Mouse (Mus musculus): ENCODE measurements around the gene Atp1a2. TPM values are rescaled to one million over a fixed set of nuclear protein-coding genes. Genes with fewer than 3 reads are reported as not detected.
"Not testable (repeated sequence)": the region's sequence is repeated elsewhere in the genome, so short reads cannot be mapped to it uniquely, and the experiment has no call there.

Atp1a2 gene
- polyA plus RNA-seq, 1 experiment from 2014 or later: 3.0 TPM

DNA sequence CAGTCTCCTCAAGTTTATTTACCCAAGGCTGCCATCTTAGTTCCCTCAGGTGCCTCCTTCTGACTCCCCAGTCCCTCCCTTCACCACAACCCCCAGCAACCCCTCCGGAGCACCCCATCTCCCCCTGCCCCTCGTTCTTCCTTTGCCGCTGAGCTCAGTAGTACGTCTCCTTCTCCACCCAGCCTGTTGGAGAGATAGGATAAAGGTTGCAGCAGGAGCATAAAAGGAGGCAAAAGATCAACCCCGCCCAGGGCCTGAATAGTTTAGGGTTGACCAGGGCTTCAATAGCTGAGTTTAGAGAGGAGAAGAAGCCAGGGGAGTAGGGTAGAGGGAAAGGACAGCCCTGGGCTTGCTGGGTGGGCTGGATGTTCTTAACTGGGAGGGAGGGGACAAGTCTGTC lies 23.3 kb downstream of the Atp1a2 start:
- Histone ChIP-seq H3K4me1 (peaks cover 24% of the 10 kb centered on the region), H3K9me3 (replicated peaks) (no peaks in the 10 kb centered on the region), H3K36me3 (no peaks in the 10 kb centered on the region), H3K4me3 (no peak overlapping the region), H3K27ac (replicated peaks) (no peak overlapping the region), H3K27me3 (ENCODE audit: low read depth, poor library complexity, severe bottlenecking) (no peaks in the 10 kb centered on the region; the same call in 1 of the 2 replicates)
- no peak for DNase-seq (ENCODE audit: low spot score)
- 67% methylated on average over 5 of the region's 5 CpGs for WGBS

GRCm38 (mm10) chr1:172274116-172274515 lies 23.7 kb downstream of the Atp1a2 start:
- H3K4me1 ChIP-seq: peaks cover 22% of the 10 kb centered on the region
- no peaks in the 10 kb centered on the region for H3K9me3 ChIP-seq (replicated peaks)
- no peak for DNase-seq (ENCODE audit: low spot score)
- H3K4me3 ChIP-seq: no peak overlapping the region
- no peaks in the 10 kb centered on the region; the same call in 1 of the 2 replicates for H3K27me3 ChIP-seq (ENCODE audit: low read depth, poor library complexity, severe bottlenecking)
- no peaks in the 10 kb centered on the region for H3K36me3 ChIP-seq
- WGBS: 63% methylated on average over 5 of the region's 5 CpGs
- H3K27ac ChIP-seq (replicated peaks): no peak overlapping the region

DNA sequence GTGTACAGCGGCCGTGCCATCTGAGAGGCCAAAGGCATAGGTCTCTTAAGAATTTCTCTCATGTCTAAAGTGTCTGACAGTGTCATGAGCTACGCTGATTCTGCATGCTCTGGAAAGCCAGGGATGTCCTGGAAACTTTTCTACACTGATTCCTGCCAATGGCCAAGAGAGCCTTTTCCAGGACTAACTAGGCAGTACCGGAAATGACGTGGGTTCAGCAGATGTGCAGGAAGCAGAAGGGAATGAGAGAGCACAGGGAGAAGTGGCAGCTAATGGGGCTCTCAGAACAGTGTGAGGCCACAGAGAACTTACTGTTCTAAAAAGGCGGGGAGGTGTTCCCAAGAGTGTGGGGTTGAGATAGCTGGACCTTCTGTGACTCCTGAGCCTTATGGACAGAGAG lies 24.5 kb downstream of the Atp1a2 start:
- no peaks in the 10 kb centered on the region for H3K9me3 ChIP-seq (replicated peaks)

GRCm38 (mm10) chr1:172271765-172272164 lies 26.1 kb downstream of the Atp1a2 start:
- peak overlapping the region; percentile 67 for H3K27ac ChIP-seq (replicated peaks)
- DNase-seq (ENCODE audit: low spot score): peak; percentile 50
- 52% methylated on average over 10 of the region's 10 CpGs for WGBS
- no peaks in the 10 kb centered on the region for H3K36me3 ChIP-seq
- H3K4me3 ChIP-seq: no peak overlapping the region
- H3K27me3 ChIP-seq (ENCODE audit: low read depth, poor library complexity, severe bottlenecking): no peaks in the 10 kb centered on the region; the same call in 1 of the 2 replicates
- H3K9me3 ChIP-seq (replicated peaks): no peaks in the 10 kb centered on the region
- H3K4me1 ChIP-seq: peaks cover 22% of the 10 kb centered on the region

More for the DNA sequence above, 24.5 kb downstream of the Atp1a2 start:
- no peak for DNase-seq (ENCODE audit: low spot score)
- Histone ChIP-seq H3K4me3 (no peak overlapping the region), H3K36me3 (no peaks in the 10 kb centered on the region), H3K4me1 (peaks cover 22% of the 10 kb centered on the region), H3K27me3 (ENCODE audit: low read depth, poor library complexity, severe bottlenecking) (no peaks in the 10 kb centered on the region; the same call in 1 of the 2 replicates), H3K27ac (replicated peaks) (no peak overlapping the region)
- WGBS: 92% methylated on average over 6 of the region's 6 CpGs

- no peak for DNase-seq (ENCODE audit: low spot score)
These were observed 26.7 kb downstream of the Atp1a2 start for GRCm38 (mm10) chr1:172271208-172271607.

DNA sequence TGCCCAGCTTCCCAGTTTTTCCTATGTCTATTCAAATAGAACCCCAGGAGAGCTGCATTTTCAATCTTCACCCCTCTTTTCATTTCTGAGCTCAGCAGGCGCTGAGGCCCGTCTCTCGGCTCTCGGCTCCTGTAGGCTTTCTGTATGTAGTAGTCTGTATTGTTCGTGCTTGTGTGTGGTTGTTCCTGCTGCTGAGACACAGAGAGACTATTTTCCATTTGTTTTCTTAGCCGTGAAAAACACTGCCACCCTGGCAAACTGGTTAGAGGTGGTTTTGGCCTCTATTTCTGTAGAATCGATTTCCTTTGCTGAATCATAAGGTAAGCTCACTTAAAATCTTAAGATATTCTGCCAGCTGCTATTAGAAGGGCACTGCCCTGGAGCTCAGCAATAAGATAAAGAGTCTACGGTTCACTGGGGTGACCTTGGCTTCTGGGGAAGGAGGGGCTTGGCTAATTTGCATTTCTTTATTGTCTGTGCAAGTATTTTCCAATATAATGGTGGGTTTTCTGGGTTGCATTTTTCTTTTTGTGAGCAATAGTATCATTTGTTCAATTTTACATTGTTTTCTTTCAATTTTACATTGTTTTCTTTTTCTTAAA lies 36.3 kb downstream of the Atp1a2 start, which contains the start of gene Igsf8:
Igsf8 (plus strand) TSS at position 165 of the 602 bp plus-strand sequence.
- 33% methylated on average over 8 of the region's 8 CpGs for WGBS
- no peak for DNase-seq (ENCODE audit: low spot score)
- Histone ChIP-seq H3K27me3 (ENCODE audit: low read depth, poor library complexity, severe bottlenecking) (no peaks in the 10 kb centered on the region), H3K27ac (replicated peaks) (peak within 1 kb of the TSS; percentile 83), H3K9me3 (replicated peaks) (peaks cover 5% of the 10 kb centered on the region), H3K4me1 (peaks cover 23% of the 10 kb centered on the region), H3K4me3 (0 out of 2 replicates have a peak within 1 kb of the TSS, but pooled peaks have one; percentile 1), H3K36me3 (no peaks in the 10 kb centered on the region)

More at GRCm38 (mm10) chr1:172271208-172271607, 26.7 kb downstream of the Atp1a2 start:
- Histone ChIP-seq H3K27me3 (ENCODE audit: low read depth, poor library complexity, severe bottlenecking) (no peaks in the 10 kb centered on the region; the same call in 1 of the 2 replicates), H3K27ac (replicated peaks) (peak overlapping the region; percentile 67), H3K4me1 (peaks cover 22% of the 10 kb centered on the region), H3K36me3 (no peaks in the 10 kb centered on the region), H3K4me3 (no peak overlapping the region), H3K9me3 (replicated peaks) (no peaks in the 10 kb centered on the region)
- WGBS: 87% methylated on average over 3 of the region's 3 CpGs

DNA sequence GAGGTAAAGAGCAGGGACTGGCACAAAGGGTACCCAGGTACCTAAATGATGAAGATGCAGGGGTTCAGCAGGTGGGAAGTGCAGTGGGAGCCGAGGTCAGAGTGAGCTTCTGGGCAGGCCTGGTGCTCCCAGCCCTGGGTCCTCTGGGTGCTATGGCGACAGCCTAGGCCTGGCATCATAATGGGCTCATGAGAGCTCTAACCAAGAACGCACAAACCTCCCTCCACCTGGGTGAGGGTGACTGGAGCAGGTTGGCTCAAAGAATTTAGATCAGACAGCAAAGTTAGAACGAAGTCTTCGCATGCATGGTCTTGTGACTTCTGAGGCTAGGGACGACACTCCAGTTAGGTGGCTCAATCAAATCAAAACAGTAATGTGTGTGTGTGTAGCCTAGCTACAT lies 39.5 kb downstream of the Atp1a2 start, which contains the start of gene Atp1a4:
Atp1a4 (minus strand) TSS at position 101 of the 400 bp plus-strand sequence.
- no peak within 1 kb of the TSS for H3K27ac ChIP-seq (replicated peaks)
- H3K4me1 ChIP-seq: peaks cover 23% of the 10 kb centered on the region
- H3K27me3 ChIP-seq (ENCODE audit: low read depth, poor library complexity, severe bottlenecking): no peaks in the 10 kb centered on the region
- H3K9me3 ChIP-seq (replicated peaks): no peaks in the 10 kb centered on the region
- no peak for DNase-seq (ENCODE audit: low spot score)
- H3K36me3 ChIP-seq: no peaks in the 10 kb centered on the region
- no peak within 1 kb of the TSS for H3K4me3 ChIP-seq
- WGBS: 91% methylated on average over 6 of the region's 6 CpGs

DNA sequence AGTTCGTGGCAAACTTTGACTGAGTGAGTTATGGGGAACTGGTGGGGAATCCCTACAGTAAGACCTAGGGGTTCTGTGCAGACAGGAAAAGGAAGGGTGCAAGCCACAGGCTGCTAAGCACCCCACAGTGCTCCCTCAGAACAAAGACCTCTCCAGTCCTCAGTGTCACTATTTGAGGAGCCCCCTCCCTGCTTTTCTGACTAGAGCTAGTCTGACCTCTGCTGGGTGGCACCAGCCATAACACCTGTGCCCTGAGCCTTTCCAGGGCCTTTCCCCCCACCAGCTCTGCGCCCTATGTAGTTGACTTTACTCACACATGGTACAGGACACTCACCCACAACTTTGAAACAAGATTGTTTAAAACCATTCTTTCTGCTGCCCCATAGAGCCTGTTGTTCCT lies 50.2 kb downstream of the Atp1a2 start:
- no peak for DNase-seq (ENCODE audit: low spot score)
- H3K36me3 ChIP-seq: no peaks in the 10 kb centered on the region
- H3K27me3 ChIP-seq (ENCODE audit: low read depth, poor library complexity, severe bottlenecking): peaks cover 37% of the 10 kb centered on the region
- H3K4me3 ChIP-seq: no peak overlapping the region
- peaks cover 26% of the 10 kb centered on the region for H3K4me1 ChIP-seq
- H3K9me3 ChIP-seq (replicated peaks): no peaks in the 10 kb centered on the region
- WGBS: 51% methylated on average over 2 of the region's 2 CpGs
- 0 out of 2 replicates have a peak overlapping the region, but pooled peaks have one; percentile 30 for H3K27ac ChIP-seq (replicated peaks)

DNA sequence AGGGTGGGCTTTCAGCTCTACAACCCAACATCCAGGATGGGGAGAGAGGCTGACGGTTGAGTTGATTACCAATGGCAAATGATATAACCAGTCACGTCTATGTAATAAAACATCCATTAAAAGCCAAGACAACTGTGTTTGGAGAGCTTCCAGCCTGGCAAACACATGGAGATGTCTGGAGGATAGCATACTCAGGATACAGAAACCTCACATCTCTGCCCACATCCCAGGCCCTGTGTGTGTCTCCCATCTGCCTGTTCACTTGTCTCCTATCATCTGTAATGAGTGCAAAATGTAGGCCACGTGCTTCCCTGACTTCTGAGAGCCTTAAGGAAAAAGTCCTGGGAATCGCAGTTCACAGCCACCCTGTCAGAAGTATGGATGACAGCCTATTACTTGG lies 50.6 kb downstream of the Atp1a2 start:
- H3K36me3 ChIP-seq: no peaks in the 10 kb centered on the region
- H3K4me3 ChIP-seq: no peak overlapping the region
- H3K4me1 ChIP-seq: peaks cover 30% of the 10 kb centered on the region
- no peak for DNase-seq (ENCODE audit: low spot score)
- WGBS: 80% methylated on average over 4 of the region's 4 CpGs
- peaks cover 37% of the 10 kb centered on the region for H3K27me3 ChIP-seq (ENCODE audit: low read depth, poor library complexity, severe bottlenecking)
- 0 out of 2 replicates have a peak overlapping the region, but pooled peaks have one; percentile 30 for H3K27ac ChIP-seq (replicated peaks)
- H3K9me3 ChIP-seq (replicated peaks): no peaks in the 10 kb centered on the region

- WGBS: 37% methylated on average over 23 of the region's 23 CpGs
These were observed 53.2 kb downstream of the Atp1a2 start for GRCm38 (mm10) chr1:172244645-172245044.

DNA sequence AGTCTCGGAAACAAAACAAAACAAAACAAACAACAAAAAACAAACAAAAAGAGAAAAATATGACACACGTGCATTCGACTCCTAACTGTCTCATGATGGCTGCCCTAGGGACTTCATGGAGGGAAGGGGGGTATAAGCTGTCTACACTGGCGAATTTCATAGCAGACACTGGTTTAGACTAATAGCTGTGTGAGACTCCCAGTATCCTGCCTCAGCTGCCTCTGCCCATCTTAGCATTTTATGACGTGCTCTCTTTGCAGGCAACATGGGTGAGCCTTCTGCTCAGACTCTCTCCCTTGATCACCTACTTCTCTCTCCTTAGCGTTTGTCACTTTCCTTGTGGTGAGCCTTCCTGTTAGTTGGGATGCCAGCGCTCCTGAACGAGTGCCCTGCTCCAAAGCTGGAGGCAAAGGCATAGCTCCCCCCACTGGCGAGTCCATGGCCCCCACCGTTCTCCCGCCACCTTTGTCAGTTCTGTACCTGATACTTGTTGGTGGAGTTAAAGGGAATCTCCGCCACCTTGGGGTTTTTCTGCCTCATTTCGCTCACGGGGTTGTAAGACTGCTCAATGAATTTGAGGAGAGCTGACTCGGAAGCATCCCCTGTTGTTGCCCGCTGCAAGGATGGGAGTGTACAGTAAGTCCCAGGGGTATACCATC lies 54.2 kb downstream of the Atp1a2 start:
- Histone ChIP-seq H3K36me3 (no peaks in the 10 kb centered on the region), H3K4me1 (peaks cover 50% of the 10 kb centered on the region), H3K9me3 (replicated peaks) (no peaks in the 10 kb centered on the region), H3K4me3 (no peak overlapping the region; the same call in 1 of the 2 replicates), H3K27ac (replicated peaks) (no peak overlapping the region), H3K27me3 (ENCODE audit: low read depth, poor library complexity, severe bottlenecking) (peaks cover 37% of the 10 kb centered on the region)
- 28% methylated on average over 16 of the region's 16 CpGs for WGBS
- DNase-seq (ENCODE audit: low spot score): peak; percentile 31

More at GRCm38 (mm10) chr1:172244645-172245044, 53.2 kb downstream of the Atp1a2 start:
- not testable (repeated sequence) for H3K27ac ChIP-seq (replicated peaks); DNase-seq (ENCODE audit: low spot score); H3K9me3 ChIP-seq (replicated peaks); H3K4me3 ChIP-seq; H3K36me3 ChIP-seq
- H3K27me3 ChIP-seq (ENCODE audit: low read depth, poor library complexity, severe bottlenecking): peaks cover 37% of the 10 kb centered on the region
- peaks cover 50% of the 10 kb centered on the region for H3K4me1 ChIP-seq

DNA sequence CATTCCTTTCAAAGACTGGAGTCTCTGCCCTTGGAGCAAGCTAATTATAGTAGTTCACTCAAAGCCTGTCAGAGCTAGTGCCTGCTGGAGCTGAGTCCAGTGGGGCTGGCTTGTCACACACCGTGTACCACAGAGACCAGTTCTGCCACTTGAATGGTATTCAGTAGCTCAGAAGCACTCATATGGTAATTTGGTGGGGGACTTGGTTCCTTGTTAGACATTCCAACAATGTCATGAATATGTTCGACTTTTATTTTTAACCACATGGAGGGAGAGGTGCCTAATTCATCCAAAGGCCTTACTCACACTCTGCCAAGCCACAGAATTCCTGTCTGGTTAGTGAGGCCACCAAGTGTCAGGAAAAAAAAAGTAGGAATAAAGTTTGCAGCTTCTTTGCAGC lies 55.5 kb downstream of the Atp1a2 start:
- no peak for DNase-seq (ENCODE audit: low spot score)
- H3K27ac ChIP-seq (replicated peaks): peak overlapping the region; percentile 38; the same call in 1 of the 2 replicates

More for the DNA sequence above, 55.5 kb downstream of the Atp1a2 start:
- H3K4me1 ChIP-seq: peaks cover 46% of the 10 kb centered on the region
- no peaks in the 10 kb centered on the region for H3K36me3 ChIP-seq
- H3K27me3 ChIP-seq (ENCODE audit: low read depth, poor library complexity, severe bottlenecking): peaks cover 37% of the 10 kb centered on the region
- no peak overlapping the region for H3K4me3 ChIP-seq
- WGBS: 35% methylated on average over 2 of the region's 2 CpGs
- no peaks in the 10 kb centered on the region for H3K9me3 ChIP-seq (replicated peaks)
